In genomic region chr15:36901830-36902285, GRCm38 (mm10) we compare ENCODE assay signal across 8 mouse cellular contexts.
DNase-seq lines count a peak whose midpoint lies in the region; ATAC-seq and TF ChIP-seq lines count a peak whose summit lies in the region.

No protein-coding gene starts in this region.

- peak overlapping the region; percentile 84; the same call in 1 of the 2 replicates for H3K27ac ChIP-seq in kidney, adult 2 months (ENCODE audit: insufficient read depth, low read depth, low read length)
- no peak overlapping the region for H3K27ac ChIP-seq in heart, embryonic 16.5 days (ENCODE audit: low read length)
- H3K27ac ChIP-seq in lung, postnatal 0 days (ENCODE audit: low read length) = no peak overlapping the region

- TF ChIP-seq EP300 in lung, postnatal 0 days (IDR thresholded peaks at IDR 0.05) = 0 out of 2 replicates have a peak, but pooled peaks have one; percentile 14

- no peak for TF ChIP-seq POLR2A in kidney, adult 2 months (IDR thresholded peaks at IDR 0.05; ENCODE audit: low read depth, low read length)

- H3K27me3 ChIP-seq in kidney, adult 2 months (replicated peaks; ENCODE audit: control insufficient read depth, insufficient read depth, low read length) = no peaks in the 10 kb centered on the region
- H3K27me3 ChIP-seq in heart, embryonic 16.5 days (ENCODE audit: control insufficient read depth, insufficient read depth, low read length) = no peaks in the 10 kb centered on the region
- H3K27me3 ChIP-seq in lung, postnatal 0 days (replicated peaks; ENCODE audit: insufficient read depth, low read length) = no peaks in the 10 kb centered on the region

- no peak for TF ChIP-seq CTCF in kidney, adult 2 months (conservative IDR thresholded peaks at IDR 0.05; ENCODE audit: insufficient read depth, insufficient read length, low read depth, low read length)
- no peak for TF ChIP-seq CTCF in lung, postnatal 0 days (IDR thresholded peaks at IDR 0.05)

- 43% methylated on average over 7 of the region's 7 CpGs for WGBS in kidney, adult 2 months
- 9% methylated on average over 7 of the region's 7 CpGs for WGBS in heart, embryonic 16.5 days
- WGBS in lung, postnatal 0 days = 1% methylated on average over 6 of the region's 7 CpGs

- no peak overlapping the region for H3K4me3 ChIP-seq in kidney, adult 2 months (ENCODE audit: insufficient read depth, low read depth, low read length)
- H3K4me3 ChIP-seq in heart, embryonic 16.5 days (ENCODE audit: low read length) = no peak overlapping the region
- no peak overlapping the region for H3K4me3 ChIP-seq in lung, postnatal 0 days (ENCODE audit: low read depth, low read length)

- H3K4me2 ChIP-seq in heart, embryonic 16.5 days (ENCODE audit: low read depth, low read length) = no peak overlapping the region
- H3K4me2 ChIP-seq in lung, postnatal 0 days (replicated peaks; ENCODE audit: low read depth, low read length) = no peak overlapping the region

- H3K4me1 ChIP-seq in kidney, adult 2 months (ENCODE audit: control insufficient read depth, insufficient read depth, low read length) = peaks cover 40% of the 10 kb centered on the region
- peaks cover 14% of the 10 kb centered on the region for H3K4me1 ChIP-seq in heart, embryonic 16.5 days (ENCODE audit: control insufficient read depth, insufficient read depth, low read length)
- peaks cover 10% of the 10 kb centered on the region for H3K4me1 ChIP-seq in lung, postnatal 0 days (ENCODE audit: insufficient read depth, low read depth, low read length)

- H3K9me3 ChIP-seq in heart, embryonic 16.5 days (replicated peaks; ENCODE audit: control insufficient read depth, low read length) = no peaks in the 10 kb centered on the region
- no peaks in the 10 kb centered on the region for H3K9me3 ChIP-seq in lung, postnatal 0 days (ENCODE audit: low read length)

- peak; percentile 83 for ATAC-seq in heart, embryonic 16.5 days (replicated peaks; ENCODE audit: extremely low read depth, insufficient read depth, low FRiP score)
- ATAC-seq in lung, postnatal 0 days = peak; percentile 81

- DNase-seq in kidney, adult 2 months = no peak
- no peak for DNase-seq in kidney, adult 8-10 months
- DNase-seq in embryo, embryonic 10 days (ENCODE audit: low spot score) = peak; percentile 85
- DNase-seq in layer of hippocampus, adult 9-10 months (ENCODE audit: low spot score) = peak; percentile 40
- DNase-seq in lung, postnatal 0 days (ENCODE audit: low spot score) = peak; percentile 73
- DNase-seq in retina, embryonic 14.5 days (ENCODE audit: low spot score) = peak; percentile 81
- no peak for DNase-seq in spleen, postnatal 14 days (ENCODE audit: low spot score in 2 of 2)

- no peak overlapping the region for H3K9ac ChIP-seq in heart, embryonic 16.5 days (ENCODE audit: low read length)
- H3K9ac ChIP-seq in lung, postnatal 0 days (replicated peaks; ENCODE audit: low read depth) = no peak overlapping the region

- no peaks in the 10 kb centered on the region for H3K36me3 ChIP-seq in kidney, adult 2 months (ENCODE audit: control insufficient read depth, insufficient read depth, low read length)
- H3K36me3 ChIP-seq in heart, embryonic 16.5 days (ENCODE audit: control insufficient read depth, insufficient read depth) = no peaks in the 10 kb centered on the region
- H3K36me3 ChIP-seq in lung, postnatal 0 days (ENCODE audit: insufficient read depth, low read length) = no peaks in the 10 kb centered on the region

Comparison
In these comparisons a context has a peak if more than half of its experiments do, and no peak if none do; other contexts are left out.
1. DNase-seq: peak in embryo, embryonic 10 days (single experiment), layer of hippocampus, adult 9-10 months (single experiment), lung, postnatal 0 days (single experiment) and retina, embryonic 14.5 days (single experiment); none in kidney, adult 2 months (single experiment), kidney, adult 8-10 months (0 of 2) and spleen, postnatal 14 days (0 of 2).